Mouse (Mus musculus) hindlimb bud, embryonic 11.5 days (tissue): ENCODE data around the gene Tmem150a.

ENCODE experiments used
- DNase-seq: peaks from one replicate; pipeline ENCODE4 v3.0.0-alpha.2; 2012; ENCODE audit warnings: low read depth, low spot score; ENCODE audit errors: extremely low spot score

Tmem150a gene

DNA sequence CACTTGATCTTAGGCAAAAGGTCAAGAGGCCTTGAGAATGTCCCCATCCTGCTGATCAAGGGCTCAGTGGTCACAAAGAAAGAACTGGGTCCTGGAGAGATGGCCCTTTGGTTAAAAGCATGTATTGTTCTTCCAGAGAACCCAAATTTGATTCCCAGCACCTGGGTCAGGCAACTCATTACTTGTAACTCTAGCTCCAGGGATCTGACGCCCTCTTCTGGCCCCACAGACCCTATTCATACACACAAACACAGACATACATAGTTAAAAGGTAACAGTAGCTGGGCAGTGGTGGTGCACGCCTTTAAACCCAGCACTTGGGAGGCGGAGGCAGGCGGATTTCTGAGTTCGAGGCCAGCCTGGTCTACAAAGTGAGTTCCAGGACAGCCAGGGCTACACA, 37.1 kb downstream of the Tmem150a start:
- DNase-seq: no peak

DNA sequence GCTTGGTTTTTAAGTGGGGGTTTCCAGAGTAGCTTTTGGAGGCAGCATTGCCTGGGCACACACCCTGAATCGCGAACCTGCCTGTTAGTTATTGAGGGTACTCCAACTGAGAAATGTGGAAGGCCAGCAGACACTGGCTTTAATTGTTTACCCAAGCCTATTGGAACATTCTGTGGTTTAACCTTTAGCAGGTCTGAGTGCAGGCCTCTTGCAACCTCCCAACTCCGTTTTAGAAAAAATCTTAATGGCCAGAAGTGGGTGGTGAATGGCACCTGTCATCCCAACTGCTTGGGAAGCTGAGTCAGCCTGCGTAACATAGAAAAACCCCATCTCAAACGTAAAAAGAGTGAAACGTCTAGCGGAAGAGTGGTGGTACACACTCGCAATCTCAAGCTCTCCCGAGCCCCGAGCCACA, 41.6 kb downstream of the Tmem150a start:
- no peak for DNase-seq

DNA sequence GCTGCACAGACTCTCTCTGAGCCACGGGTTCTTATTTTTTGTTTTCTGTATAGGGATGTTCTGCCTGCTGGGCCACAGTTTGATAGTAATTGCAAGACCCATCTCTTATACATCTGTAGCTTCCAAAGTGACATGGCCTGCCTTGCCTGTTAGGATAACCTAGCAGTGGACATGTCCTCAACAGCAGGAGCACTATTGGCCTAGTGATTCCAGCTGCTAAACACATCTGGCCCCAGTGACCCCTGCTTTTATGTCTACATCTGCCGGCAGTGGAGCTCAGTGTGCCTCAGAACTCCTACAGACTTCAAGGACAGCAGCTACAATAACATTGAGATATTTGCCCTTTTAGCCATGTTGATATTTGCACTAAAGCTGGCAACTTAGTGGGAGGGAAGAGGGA, 44.7 kb downstream of the Tmem150a start:
- DNase-seq: no peak

DNA sequence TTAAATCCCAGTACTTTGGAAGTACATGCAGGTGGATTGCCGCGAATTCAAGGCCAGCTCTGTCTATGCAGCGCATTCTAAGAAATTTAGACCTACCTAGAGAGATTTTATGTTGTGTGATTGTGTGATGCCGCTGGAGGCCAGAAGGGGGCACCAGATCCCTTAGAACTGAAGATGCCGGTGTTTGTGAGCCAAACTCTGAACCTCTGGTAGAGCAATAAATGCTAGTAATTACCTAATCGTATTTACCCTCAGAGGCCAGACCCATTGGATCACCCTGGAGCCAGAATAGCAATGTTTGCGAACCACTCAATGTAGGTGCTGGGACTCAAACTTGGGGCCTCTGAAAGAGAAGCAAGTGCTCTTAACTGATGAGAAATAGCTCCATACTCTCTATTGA, 46.6 kb downstream of the Tmem150a start:
- DNase-seq: no peak

DNA sequence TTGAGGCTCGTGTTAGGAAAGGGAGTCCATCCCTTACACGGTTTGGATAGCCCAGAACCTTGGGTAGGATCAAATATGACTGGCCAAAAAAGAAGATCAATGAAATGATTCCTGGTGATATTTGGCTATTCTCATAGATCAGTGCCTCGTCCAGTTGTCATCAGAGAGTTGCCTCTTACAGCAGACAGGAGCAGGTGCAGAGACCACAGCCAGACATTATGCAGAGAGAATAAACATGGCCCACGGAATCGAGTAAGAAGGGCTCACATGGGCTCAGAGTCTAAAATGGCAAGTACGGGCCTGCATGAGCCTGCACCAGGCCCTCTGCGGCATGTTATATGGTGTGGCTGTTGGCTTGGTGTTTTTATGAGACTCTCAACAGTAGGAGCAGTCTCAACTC, 50.1 kb downstream of the Tmem150a start:
- DNase-seq: no peak

DNA sequence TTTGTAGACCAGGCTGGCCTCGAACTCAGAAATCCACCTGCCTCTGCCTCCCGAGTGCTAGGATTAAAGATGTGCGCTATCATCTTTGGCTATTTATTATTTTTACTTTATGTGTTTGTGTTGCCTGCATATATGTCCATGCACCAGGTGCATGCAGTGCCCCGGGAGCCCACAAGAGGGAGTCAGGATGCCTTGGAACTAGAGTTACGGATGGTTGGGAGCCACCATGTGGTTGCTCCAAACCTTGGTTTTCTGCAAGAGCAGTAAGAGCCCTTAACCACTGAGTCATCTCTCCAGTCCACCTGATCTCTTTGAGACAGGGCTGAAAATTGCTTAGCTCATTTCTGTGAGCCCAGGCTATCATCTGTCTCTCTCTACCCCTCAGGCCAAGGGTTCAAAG, 51.9 kb downstream of the Tmem150a start:
- peak; percentile 86 for DNase-seq
